Mouse (Mus musculus) layer of hippocampus, adult 18-20 months (tissue): Measurements from ENCODE around the gene Ccdc155. TPM values are rescaled to one million over a fixed set of nuclear protein-coding genes. Genes with fewer than 3 reads are reported as not detected.

Experiments used
- DNase-seq, 2 experiments: peaks; one replicate each; pipeline ENCODE4 v3.0.0; 2022; ENCODE audit warnings: low spot score in 2 of 2
- long read RNA-seq: library from polyadenylated mRNA; stranded (forward); transcript quantifications from one replicate; pipeline ENCODE4 v2.0.0, GENCODE M21; 2021
- total RNA-seq, 2 experiments: library from RNA; stranded (reverse); gene quantifications; 2 replicates each; pipeline ENCODE4 v1.2.3; 2021

Ccdc155 gene
- total RNA-seq = 1 to 10 TPM; 2.2 to 3.4 TPM
- long read RNA-seq, partial matches to known transcripts = 1 of 11 reads
- long read RNA-seq, other reads (novel, unspliced or antisense) = 10 of 11 reads

DNA sequence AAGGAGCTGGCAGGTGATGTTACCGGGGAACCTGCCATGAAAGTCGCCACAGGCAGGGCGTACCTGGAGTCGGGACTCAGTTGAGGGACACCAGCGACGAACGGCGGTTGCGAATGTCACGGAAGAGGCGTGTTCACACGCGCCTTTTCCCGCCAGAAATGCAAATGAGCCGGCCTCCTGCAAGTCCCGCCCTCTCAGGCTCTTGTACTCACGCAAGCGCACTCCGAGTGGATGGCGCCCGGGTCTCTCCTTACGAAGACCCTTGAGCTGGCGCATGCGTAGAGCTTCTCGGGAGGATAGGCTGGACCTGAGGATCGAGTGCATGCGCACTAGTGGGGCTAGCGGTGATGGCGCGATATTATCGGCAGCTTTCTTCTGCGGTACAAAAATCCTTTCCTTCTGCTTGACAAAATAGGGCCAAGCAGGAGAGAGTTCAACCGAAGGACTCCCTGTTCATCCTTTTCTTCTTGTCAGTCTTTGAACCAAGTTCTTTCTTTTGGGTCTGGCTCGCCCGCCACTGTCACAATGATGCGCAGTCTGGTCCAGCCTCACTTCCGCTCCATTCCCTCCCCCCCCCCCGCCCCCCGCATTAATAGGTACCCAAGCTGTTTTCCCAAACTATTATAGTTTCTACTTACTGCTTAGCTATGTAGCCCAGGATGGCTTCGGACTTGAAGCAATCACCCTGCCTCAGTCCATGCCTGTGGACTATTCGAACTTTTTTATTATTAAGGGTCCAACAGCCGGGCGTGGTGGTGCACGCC lies at the start of gene Ccdc155:
TSS of gene Ccdc155 (minus strand) at position 513 of the 764 bp plus-strand sequence.
- DNase-seq = peak; percentile 91 to 93

DNA sequence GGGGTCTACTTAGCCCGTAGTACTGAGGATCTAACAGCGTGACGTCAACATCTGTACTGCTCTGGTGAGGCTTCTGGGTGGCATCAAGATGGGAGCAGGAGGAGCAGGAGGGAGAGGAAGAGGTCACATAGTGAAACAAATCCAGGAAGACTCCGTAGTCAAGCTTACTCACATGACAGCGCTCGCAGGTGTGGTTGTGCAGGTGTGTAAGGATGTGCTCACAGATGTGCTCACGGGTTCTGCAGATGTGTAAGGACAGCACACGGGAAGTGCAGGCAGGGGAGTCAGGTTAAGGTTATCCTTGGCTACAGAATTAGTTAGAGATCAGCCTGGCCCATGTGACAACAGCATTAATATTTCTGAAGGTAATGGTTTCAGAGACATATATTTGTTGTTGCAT lies 49.1 kb upstream of the Ccdc155 start:
- no peak for DNase-seq

DNA sequence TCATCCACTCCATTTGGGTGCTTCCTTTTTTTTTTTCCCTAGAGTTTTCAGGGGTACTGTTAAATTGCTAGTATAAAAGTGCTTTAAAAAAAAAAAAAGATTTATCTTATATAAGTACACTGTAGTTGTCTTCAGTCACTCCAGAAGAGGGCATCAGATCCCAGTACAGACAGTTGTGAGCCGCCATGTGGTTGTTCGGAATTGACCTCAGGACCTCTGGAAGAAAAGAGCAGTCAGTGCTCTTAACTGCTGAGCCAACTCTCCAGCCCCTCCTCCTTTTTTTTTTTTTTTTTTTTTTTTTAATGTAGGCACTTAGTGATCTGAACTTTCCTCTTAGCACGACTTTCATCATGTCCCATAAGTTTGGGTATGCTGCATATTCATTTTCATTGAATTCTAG lies 43.0 kb upstream of the Ccdc155 start:
- no peak for DNase-seq

DNA sequence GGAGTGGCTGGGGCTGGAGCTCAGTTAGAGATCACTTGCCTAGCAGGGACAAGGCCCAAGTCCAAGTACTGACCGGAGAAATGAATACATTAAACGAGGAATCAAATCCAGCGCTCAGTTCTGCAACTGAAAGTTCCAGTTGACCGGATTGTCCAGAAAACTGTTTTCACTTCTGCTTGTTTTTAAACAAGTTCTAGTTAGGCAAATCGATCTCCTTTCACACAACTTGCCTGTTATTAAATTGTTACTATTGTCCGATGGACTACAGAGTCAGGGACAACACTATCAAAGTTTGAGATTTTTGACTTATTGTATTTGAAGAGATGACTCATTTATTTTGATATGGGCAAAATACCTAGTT lies 36.7 kb upstream of the Ccdc155 start:
- no peak for DNase-seq

DNA sequence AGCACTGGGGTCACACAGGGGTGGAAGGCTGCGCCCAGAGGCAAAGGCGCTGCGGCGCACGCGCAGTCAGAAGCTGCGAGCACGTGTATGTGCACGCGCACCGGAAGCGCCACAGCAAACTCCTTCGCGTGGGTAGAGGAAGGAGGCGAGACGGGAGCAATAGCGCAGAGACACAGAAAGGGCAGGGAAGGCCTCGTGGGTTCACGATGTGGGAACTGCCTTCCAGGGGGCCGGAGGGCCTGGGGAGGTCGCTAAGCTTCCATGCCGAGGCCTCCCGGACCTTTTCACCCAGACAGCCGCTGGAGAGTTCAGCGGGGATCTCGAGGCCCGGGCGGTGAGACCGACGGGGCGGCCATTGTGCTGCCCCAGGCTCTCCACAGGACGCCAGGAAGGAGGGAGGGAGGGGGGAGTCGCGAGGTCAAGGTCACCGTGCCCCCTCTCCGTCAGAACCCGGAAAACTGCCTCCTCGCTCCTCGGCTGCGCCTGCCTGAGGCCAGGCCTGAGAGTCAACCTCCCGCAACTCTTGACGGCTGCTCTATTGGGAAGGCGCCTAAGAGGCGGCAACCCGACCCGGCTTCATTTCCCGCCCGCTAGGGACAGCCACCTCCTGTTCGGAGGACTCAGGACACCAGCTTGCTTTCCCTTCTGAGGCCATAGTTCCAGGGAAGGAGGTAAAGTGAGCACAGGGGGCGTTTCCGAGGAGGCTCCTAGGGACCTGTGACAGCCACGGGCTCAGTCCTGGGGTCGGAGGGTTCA lies 36.1 kb upstream of the Ccdc155 start, which contains the start of gene Slc6a16:
TSS of gene Slc6a16 (plus strand) at position 453 of the 756 bp plus-strand sequence.
- DNase-seq = peak; percentile 46 to 62

DNA sequence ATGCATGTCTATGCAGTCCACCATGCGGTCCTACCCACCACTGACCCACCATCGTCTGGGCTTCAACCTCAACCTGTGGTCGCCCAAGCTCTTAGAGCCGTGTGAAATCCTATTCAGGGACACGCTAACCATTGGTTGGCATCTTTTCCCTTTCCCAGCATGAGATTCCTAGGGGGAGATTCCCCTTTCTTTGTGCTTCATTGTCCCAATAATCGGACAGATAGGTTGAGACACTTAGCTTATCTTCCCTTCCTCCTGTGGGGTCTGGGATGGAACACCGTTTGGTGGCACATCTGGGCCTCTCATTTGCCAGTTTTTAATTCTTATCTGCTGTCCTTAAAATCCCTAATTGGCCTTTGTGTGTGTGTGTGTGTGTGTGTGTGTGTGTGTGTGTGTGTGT lies 35.4 kb upstream of the Ccdc155 start:
- no peak for DNase-seq

DNA sequence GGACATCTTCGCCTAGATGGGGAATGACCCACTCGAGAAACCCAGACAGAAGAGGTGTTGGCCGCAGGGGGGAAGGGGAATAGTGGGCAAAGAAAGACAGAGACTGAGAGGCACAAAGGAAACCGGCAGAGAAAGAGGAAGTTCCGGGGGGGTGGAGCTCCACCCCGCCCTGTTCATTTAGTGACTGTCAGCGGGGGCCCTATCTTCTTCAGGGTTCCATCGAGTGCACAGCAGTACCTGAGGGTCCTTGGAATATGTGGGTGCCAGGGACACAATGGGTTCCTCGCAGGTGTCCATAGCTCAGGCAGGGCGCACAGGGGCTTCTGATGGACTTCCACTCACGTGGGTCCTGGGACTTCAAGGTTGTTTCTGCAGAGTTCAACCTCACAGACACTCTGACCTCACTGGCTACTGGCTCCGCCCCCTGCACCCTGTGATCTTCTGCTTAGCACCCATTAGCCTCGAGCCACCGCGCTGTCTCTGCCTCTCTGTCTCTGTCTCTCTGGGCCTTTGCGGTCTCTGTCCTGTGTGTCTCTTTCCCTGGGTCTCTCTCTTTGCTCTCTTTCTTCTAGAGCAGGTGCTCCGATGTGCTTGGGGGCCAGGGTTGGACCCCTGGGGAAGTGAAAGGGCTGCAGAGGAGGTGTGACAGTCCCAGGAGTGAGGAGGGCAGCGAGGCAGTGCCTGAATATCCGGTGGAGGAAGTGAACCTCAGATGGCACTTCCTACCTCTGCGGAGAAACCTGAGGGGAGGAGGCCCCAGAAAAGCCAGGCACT lies 34.2 kb upstream of the Ccdc155 start, which contains the start of gene Cd37:
TSS of gene Cd37 (minus strand) at position 393 of the 774 bp plus-strand sequence.
- no peak for DNase-seq

DNA sequence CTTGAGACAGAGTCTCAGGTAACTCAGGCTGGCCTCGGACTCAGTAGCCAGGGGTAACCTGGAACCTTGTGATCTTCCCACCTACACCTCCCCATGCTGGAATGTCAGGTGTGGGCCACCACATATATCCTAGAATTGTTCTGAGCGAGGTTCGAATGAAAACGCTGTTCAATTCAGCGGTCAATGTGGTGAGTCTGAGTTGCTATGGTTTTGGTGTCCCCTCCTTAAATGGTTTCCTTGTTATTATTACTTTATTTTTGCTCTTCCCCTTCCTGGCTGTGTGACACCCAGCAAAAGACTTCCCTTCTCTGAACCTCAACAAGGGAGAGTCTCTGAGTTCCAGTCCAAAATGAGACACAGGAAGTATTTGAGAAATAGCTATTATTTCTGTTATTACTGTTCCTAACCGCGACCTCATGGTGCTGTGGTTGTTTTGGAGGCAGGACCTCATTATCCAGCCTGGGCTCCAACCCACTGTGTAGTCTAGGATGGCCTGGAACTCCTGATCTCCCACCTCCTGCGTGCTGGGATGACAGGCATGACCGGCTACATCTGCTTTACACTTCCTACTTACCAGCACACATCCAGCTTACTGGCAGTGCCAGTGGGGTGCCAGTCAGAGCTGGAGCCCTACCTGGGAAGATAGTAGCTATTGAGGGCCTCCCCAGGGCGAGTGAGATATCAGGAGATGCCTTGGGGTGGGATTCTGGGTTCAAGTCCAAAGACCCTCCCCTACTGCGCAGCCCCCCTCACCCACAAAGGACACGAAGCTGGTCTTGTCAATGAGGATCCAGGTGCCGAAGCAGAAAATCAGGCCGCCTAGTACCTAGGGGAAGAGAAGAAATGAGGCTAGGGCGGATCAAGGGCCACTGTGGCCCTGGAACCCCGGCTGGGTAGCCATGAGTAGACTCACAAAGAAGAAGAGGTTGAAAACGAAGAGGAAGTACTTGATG lies 33.3 kb upstream of the Ccdc155 start:
- no peak for DNase-seq

DNA sequence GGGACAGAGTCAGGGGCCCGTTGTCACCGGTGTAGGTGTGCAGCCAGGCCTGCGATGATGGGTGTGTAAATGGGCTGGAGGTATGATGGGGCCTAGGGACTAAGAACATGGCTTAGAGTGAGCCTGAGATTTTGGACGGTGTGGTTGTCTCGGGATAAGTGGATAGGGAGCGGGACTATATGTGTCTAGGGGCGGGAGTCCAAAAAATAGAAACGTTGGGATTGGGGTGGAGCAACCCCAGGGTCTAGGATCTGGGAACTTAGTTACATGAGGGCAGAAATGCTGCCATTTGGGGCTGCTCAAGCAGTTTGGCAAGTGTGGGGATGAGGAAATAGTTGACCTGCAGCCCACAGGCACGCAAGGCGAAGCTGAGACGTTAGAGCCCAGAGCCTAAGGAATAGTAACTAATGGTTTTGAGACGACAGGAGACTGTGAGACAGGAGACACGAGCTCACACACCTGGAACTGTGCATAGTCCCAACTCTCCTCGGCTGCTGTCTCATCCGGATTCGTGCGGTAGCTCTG lies 31.0 kb upstream of the Ccdc155 start:
- no peak for DNase-seq

DNA sequence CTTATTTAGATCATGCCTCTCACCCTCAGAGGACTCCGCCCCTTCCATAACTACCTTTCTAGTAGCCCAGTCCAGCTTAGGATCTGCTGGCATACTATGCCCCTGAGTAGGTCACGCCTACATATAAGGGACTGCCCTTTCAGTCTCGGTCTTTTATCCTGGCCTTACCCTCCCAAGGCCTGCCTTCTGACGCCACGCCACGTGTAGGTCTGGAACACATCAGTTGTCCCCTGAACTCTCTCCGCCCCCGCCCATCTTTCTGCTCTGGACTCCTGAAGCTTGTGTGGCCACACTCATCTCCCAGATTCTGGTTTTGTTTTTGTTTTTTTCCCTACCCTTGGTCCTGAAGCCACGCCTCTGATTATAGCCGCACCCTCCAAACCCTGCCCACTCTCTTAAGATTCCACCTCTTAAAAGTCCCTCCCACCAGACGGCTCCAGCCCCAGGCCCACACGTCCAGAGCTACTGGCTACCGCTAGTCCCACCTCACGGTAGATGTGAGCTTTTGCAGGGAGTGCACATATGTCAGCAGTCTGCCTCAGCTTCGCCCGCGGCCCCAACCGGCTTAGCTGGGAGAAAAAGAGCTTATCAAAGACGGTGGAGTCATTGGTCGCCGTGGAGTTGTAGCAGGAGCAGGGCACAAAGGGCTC lies 30.4 kb upstream of the Ccdc155 start:
- DNase-seq = no peak

DNA sequence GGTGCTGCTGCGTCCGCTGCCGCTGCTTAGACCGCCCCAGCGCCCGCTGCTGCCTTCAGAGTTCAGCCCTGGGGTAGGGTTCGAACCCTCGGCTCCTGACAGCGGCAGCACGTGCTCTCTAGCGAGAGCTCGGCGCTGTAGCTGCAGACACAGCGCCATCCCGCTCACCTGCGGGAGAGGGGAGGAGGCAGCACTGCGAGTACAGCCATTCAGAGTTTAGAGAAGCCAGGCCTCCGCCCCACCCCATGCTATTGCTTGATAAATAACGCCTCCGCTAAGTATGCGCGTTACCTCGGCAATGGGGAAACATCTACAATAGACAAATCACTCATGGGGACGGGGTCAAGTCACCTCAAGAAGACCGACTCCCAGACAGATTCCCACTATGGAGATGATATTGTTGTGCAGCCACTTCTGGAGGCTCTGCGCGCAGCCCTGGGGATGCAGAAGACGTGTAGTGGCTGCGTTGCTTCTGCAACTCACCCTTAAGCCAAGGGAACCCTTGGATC lies 29.7 kb upstream of the Ccdc155 start:
- DNase-seq = peak in 1 of 2 experiments; percentile 48

DNA sequence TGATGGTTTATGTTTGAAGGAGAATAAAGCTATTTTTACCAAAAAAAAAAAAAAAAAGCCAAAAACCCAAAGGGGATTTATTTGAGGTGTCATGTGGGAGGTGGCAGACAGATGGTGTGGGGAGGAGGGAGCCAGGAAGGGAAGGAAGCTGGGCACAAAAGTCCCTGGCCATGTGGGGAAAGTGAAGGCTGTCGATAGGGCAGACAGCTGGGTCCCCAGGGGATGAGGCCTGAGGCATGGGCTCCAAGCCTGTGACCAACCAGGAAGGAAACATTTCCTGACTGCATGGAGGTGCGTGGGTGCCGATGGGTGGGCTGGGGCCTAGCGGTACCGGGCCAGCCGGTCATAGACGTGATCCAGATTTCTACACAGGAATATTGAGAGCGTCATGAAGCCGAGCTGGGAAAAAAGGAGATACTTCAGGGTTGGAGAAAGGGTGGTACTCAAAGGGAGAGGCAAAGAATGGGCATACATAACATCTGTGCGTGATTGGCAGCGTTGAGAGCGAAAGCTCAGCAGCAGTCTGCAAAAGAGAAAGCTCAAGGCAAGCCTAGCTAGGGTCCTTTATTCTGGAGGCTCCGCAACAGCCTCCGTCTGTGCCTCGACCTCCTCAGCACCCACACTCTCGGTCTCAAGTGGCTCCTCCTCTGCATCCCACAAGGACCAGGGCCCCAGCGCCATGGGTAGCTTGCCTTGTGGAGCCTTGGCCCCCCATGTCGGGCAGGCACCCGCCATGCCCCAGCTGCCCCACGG lies 29.1 kb upstream of the Ccdc155 start:
- peak; percentile 76 to 84 for DNase-seq

DNA sequence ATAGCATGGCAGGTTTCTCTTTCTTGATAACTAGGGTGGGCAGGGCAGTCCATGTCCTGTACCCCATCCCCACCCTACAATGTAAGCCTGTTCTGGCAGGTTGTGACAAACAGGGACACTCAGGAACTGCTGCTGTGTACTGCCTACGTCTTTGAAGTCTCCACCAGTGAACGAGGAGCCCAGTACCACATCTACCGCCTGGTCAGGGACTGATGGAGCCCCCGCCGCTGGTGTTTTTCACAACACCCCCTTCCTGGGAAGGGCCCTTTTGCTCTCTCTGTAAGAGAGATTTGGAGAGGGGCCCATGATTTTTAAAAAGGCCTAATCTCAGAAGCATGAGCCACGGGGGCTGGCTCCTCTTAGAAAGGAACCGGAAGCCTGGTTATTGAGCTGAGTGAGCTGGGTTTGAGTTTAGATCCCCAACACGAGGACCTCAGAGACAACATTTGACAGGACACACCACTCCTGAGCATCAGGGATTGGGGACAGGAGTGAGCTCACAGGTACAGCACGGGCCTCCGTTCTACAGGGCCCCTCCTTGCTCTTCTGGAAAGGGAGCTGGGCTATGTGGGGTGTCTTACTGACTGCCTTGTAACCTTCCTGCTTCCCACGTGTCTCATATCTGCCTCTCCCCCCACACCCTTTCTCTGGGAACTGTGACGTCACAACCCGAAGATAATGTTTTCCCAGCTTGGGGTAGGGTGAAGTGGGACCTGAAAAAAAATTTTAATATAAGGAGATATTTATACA lies 28.2 kb upstream of the Ccdc155 start:
- no peak for DNase-seq

DNA sequence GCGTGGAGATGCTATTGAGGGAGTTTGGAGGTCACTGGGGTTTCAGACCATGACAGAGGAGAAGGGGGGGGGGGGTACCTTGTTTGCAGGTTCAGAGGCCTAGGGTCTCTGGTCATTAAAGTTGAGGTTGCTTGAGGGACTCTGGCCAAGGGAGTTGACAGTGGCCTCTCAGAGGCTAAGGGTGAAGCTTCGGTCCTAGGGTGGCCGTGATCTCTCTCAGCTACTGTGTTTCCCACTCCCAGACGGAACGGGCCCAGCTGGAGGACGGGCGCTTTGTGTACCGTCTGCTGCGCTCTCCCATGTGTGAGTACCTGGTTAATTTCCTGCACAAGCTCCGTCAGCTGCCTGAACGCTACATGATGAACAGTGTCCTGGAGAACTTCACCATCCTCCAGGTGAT lies 27.2 kb upstream of the Ccdc155 start:
- DNase-seq = no peak

DNA sequence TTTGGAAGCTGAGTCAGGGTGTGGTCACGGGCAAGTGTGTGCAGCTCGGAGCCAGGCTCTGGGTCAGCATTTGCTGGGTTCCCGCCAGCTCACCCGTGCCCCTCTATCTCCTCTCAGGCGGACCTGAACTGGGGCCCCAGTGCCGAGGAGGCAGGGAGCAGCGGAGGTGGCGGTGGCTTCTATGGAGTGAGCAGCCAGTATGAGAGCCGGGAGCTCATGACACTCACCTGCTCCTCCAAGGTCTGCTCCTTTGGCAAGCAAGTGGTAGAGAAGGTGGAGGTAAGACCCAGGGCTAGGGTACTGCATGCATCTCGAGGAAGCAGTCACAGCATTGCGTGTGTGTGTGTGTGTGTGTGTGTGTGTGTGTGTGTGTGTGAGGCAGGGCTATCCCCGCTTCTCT lies 26.5 kb upstream of the Ccdc155 start:
- no peak for DNase-seq

DNA sequence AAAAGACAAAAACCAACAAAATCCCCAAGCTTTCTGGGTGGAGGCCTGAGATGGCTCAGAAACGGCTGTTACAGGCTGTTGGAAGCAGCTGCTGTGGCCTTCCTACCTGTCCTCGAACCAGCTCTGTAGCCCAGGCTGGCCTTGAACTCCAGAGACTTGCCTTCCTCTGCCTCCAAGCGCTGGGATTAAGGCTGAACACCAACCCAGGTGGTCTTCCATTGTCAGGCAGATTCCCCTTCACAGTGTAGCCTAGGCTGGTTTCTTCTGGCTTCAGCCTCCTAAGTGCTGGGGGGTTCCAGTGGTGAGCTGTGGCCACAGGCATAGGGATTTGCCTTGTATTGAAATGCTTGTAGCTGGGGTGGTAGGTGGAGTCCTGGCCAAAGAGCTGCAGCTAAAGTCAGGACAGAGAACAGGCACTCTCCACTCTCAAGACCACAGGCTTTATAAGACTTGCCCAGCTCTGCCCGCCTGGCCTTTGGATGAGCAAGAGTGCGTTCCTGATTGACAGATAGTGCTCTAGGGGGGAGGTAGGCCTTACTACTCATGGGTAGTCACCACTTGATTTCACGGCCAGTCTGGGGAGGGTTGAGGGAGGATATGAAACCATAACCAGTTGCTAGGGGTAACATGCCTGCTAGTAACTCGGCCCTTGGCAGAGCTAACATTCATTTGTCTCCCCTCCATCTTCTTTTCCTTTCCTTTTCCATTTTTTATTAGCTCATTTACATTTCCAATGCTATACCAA lies 24.9 kb upstream of the Ccdc155 start:
- no peak for DNase-seq

DNA sequence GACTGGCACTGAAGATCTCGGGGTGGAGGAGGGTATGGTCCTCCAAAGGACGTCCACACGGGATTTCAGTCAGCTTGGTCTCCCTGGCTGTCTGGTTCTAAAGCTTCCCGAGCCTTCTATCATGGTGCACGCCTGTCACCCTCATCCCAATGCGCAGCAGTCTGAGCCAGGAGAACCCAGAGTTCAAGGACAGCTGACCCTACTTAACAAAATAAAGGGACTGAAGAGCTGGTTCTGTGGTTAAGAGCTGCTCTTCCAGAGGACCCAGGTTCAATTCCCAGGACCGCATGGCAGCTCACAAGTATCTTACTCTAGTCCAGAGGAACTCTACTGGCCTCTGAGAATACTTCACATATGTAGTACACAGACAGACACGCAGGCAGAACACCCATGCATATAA lies 24.4 kb upstream of the Ccdc155 start:
- DNase-seq = no peak
